Comparison of ENCODE assay signal across 8 mouse cellular contexts in genomic region chr1:60343630-60344455, GRCm38 (mm10). TPM values are rescaled to one million over a fixed set of nuclear protein-coding genes. Genes with fewer than 3 reads are reported as not detected.
DNase-seq lines count a peak whose midpoint lies in the region; ATAC-seq and TF ChIP-seq lines count a peak whose summit lies in the region.

No protein-coding gene starts in this region.

- 0 out of 2 replicates have a peak, but pooled peaks have one; percentile 9 for ATAC-seq in intestine, postnatal 0 days
- ATAC-seq in neural tube, embryonic 15.5 days (ENCODE audit: low FRiP score): peak; percentile 38

- H3K36me3 ChIP-seq in embryonic facial prominence, embryonic 10.5 days (replicated peaks): peaks cover 8% of the 10 kb centered on the region
- H3K36me3 ChIP-seq in intestine, postnatal 0 days (ENCODE audit: control insufficient read depth, insufficient read depth): no peaks in the 10 kb centered on the region
- H3K36me3 ChIP-seq in neural tube, embryonic 15.5 days: peaks cover 6% of the 10 kb centered on the region

- no peaks in the 10 kb centered on the region for H3K27me3 ChIP-seq in embryonic facial prominence, embryonic 10.5 days (replicated peaks; ENCODE audit: low read depth, poor library complexity, severe bottlenecking)
- H3K27me3 ChIP-seq in intestine, postnatal 0 days (replicated peaks; ENCODE audit: control insufficient read depth, insufficient read depth, low read length): no peaks in the 10 kb centered on the region
- H3K27me3 ChIP-seq in neural tube, embryonic 15.5 days (replicated peaks): no peaks in the 10 kb centered on the region

- H3K27ac ChIP-seq in embryonic facial prominence, embryonic 10.5 days (replicated peaks): peak overlapping the region; percentile 92
- peak overlapping the region; percentile 79; the same call in 1 of the 2 replicates for H3K27ac ChIP-seq in intestine, postnatal 0 days (ENCODE audit: low read depth, low read length)
- H3K27ac ChIP-seq in neural tube, embryonic 15.5 days (replicated peaks): peak overlapping the region; percentile 96

- no peaks in the 10 kb centered on the region; the same call in 1 of the 2 replicates for H3K4me1 ChIP-seq in lung, adult 2 months (ENCODE audit: control insufficient read depth, insufficient read depth, low read length)
- peaks cover 19% of the 10 kb centered on the region for H3K4me1 ChIP-seq in embryonic facial prominence, embryonic 10.5 days
- no peaks in the 10 kb centered on the region for H3K4me1 ChIP-seq in intestine, postnatal 0 days (replicated peaks; ENCODE audit: control insufficient read depth, insufficient read depth, low read length)
- H3K4me1 ChIP-seq in neural tube, embryonic 15.5 days: peaks cover 14% of the 10 kb centered on the region

- TF ChIP-seq CTCF in lung, adult 2 months (IDR thresholded peaks at IDR 0.05; ENCODE audit: insufficient read depth, low read length): no peak
- no peak for TF ChIP-seq CTCF in intestine, postnatal 0 days (IDR thresholded peaks at IDR 0.05; ENCODE audit: low read depth)

- H3K4me3 ChIP-seq in lung, adult 2 months (replicated peaks; ENCODE audit: extremely low read depth, low read depth, low read length): peak overlapping the region; percentile 95
- peak overlapping the region; percentile 72 for H3K4me3 ChIP-seq in embryonic facial prominence, embryonic 10.5 days
- H3K4me3 ChIP-seq in intestine, postnatal 0 days (ENCODE audit: low read depth, low read length): peak overlapping the region; percentile 61
- peak overlapping the region; percentile 81 for H3K4me3 ChIP-seq in neural tube, embryonic 15.5 days (replicated peaks)

- DNase-seq in lung, adult 2 months: no peak
- DNase-seq in lung, postnatal 14 days: no peak
- DNase-seq in embryonic facial prominence, embryonic 10.5 days (ENCODE audit: low spot score): no peak
- DNase-seq in layer of hippocampus, postnatal 10 days (ENCODE audit: low spot score in 2 of 2): no peak
- DNase-seq in left cerebral cortex, adult 9 months (ENCODE audit: low spot score in 2 of 2): no peak
- DNase-seq in thymus, postnatal 14 days: no peak

- 8% methylated on average over 14 of the region's 14 CpGs for WGBS in lung, adult 2 months
- WGBS in embryonic facial prominence, embryonic 10.5 days: 15% methylated on average over 14 of the region's 14 CpGs
- 12% methylated on average over 14 of the region's 14 CpGs for WGBS in intestine, postnatal 0 days
- 8% methylated on average over 14 of the region's 14 CpGs for WGBS in neural tube, embryonic 15.5 days

- peak overlapping the region; percentile 71 for H3K4me2 ChIP-seq in intestine, postnatal 0 days (replicated peaks; ENCODE audit: low read depth)
- peak overlapping the region; percentile 86 for H3K4me2 ChIP-seq in neural tube, embryonic 15.5 days

- H3K9ac ChIP-seq in intestine, postnatal 0 days (ENCODE audit: low read depth, low read length): peak overlapping the region; percentile 32
- peak overlapping the region; percentile 76 for H3K9ac ChIP-seq in neural tube, embryonic 15.5 days (replicated peaks)

- no peak for TF ChIP-seq POLR2A in lung, adult 2 months (IDR thresholded peaks at IDR 0.05; ENCODE audit: borderline replicate concordance, extremely low read depth, low read depth, low read length)

- H3K9me3 ChIP-seq in embryonic facial prominence, embryonic 10.5 days: peaks cover 6% of the 10 kb centered on the region; the same call in 1 of the 2 replicates
- H3K9me3 ChIP-seq in intestine, postnatal 0 days (ENCODE audit: control insufficient read depth): no peaks in the 10 kb centered on the region
- no peaks in the 10 kb centered on the region for H3K9me3 ChIP-seq in neural tube, embryonic 15.5 days (replicated peaks)

RNA-seq across cellular contexts. Expression of gene Cyp20a1, which starts 0.7 kb away (rescaled TPM):
- 6.1 and 9.1 TPM in 2 replicates for polyA plus RNA-seq in lung, adult 2 months (2012; rRNA removed)
- polyA plus RNA-seq in embryonic facial prominence, embryonic 10.5 days (2016; fragmentation: Nextera tagmentation; extraction: Ambion mirVana): 23.0 and 25.8 TPM in 2 replicates
- polyA plus RNA-seq in intestine, postnatal 0 days (2015; fragmentation: Nextera tagmentation; extraction: Ambion mirVana): 6.9 and 8.2 TPM in 2 replicates
- 18.2 and 20.6 TPM in 2 replicates for polyA plus RNA-seq in neural tube, embryonic 15.5 days (2015; fragmentation: Nextera tagmentation; extraction: Ambion mirVana)
- 10 to 100 TPM; 12.0 to 13.9 TPM for total RNA-seq in layer of hippocampus, postnatal 10 days (2021)
